Mouse (Mus musculus): ENCODE results near the gene Foxo3.

DNA sequence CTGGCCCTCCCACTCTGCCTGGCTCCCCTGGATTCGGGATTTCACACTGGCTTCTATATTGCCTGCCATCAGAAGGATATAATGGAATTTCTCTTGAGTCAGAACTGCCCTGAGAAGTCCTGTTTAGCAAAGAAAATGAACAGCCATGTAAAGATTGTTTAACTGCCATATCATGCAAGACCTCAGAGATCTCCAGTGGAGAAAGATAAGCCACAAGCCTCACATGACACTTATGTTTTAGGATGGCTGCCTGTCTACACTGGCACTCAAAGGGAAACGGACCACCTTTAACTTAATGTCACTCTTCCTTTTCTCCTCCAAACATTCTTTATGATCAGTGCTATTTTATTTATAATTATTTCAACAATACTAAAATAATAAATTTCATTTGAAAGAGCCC is 26.6 kb downstream of the Foxo3 start:
- TF ChIP-seq POLR2A (IDR thresholded peaks at IDR 0.05; ENCODE audit: borderline replicate concordance, extremely low read depth, low read depth, low read length), result no peak
- no peak for TF ChIP-seq CTCF (IDR thresholded peaks at IDR 0.05; ENCODE audit: insufficient read depth, low read length)

All from lung, adult 2 months (tissue).